Mouse (Mus musculus) MN1 (cell line): ENCODE measurements at regions not wholly inside any gene's neighbourhood (a gene's known extent, or its start where the extent isn't known, plus 50 kb on each side); places are given as distances from the start of the nearest gene placed in this dataset.

Source experiments
- DNase-seq: peaks from one replicate; pipeline ENCODE4 v3.0.0-alpha.2; 2016; ENCODE audit warnings: low spot score

- no peak for DNase-seq
Observed at GRCm38 (mm10) chr2:50417643-50418042, 121.0 kb upstream of the Mmadhc start.

GRCm38 (mm10) chr2:50417135-50417534 lies 120.5 kb upstream of the Mmadhc start:
- no peak for DNase-seq

- DNase-seq = no peak
Observed at GRCm38 (mm10) chr2:50416056-50416455, 119.5 kb upstream of the Mmadhc start.

GRCm38 (mm10) chr2:50405932-50406331 lies 109.3 kb upstream of the Mmadhc start:
- no peak for DNase-seq

GRCm38 (mm10) chr2:50403106-50403505 lies 106.5 kb upstream of the Mmadhc start:
- DNase-seq = no peak

GRCm38 (mm10) chr2:50398576-50398975 lies 102.0 kb upstream of the Mmadhc start:
- no peak for DNase-seq

GRCm38 (mm10) chr2:50377609-50378413 lies 81.2 kb upstream of the Mmadhc start:
- no peak for DNase-seq

GRCm38 (mm10) chr2:50373626-50374025 lies 77.0 kb upstream of the Mmadhc start:
- DNase-seq = no peak

GRCm38 (mm10) chr2:50373006-50373405 lies 76.4 kb upstream of the Mmadhc start:
- no peak for DNase-seq

- DNase-seq = no peak
Observed at GRCm38 (mm10) chr2:50368831-50369230, 72.2 kb upstream of the Mmadhc start.

- no peak for DNase-seq
Observed at GRCm38 (mm10) chr2:50368351-50368750, 71.8 kb upstream of the Mmadhc start.

GRCm38 (mm10) chr2:50365221-50365620 lies 68.6 kb upstream of the Mmadhc start:
- no peak for DNase-seq

GRCm38 (mm10) chr2:50356089-50356488 lies 59.5 kb upstream of the Mmadhc start:
- DNase-seq = no peak

GRCm38 (mm10) chr2:50347486-50348265 lies 51.1 kb upstream of the Mmadhc start:
- DNase-seq = no peak
